Comparison of ENCODE assay signal across 7 mouse cellular contexts in the genomic region with DNA sequence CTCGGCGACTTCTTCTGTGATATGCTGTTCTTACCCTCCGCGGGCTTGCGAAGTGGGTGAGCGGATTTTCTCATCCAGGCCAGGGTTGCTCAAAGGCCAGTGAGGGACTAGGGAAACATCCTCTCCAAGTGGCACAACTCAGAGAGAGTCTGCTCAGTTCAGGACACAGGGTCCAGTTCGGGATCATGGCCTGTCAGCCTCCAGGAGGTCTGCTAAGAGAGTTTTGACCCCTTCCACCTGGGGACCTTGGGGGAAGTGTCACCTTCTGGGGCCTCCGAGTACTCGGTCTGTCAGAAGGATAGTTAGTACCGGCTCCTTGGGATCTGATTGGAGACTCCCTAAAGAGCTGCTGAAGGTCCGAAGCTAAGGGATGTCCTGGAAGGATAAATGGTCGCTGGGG. TPM values are rescaled to one million over a fixed set of nuclear protein-coding genes. Genes with fewer than 3 reads are reported as not detected.
A peak's percentile ranks its signal among the peaks of the same experiment; 100 is the strongest.
DNase-seq lines count a peak whose midpoint lies in the region; ATAC-seq and TF ChIP-seq lines count a peak whose summit lies in the region.

No protein-coding gene starts in this region.

- no peak for ATAC-seq in lung, postnatal 0 days
- ATAC-seq in heart, embryonic 16.5 days (replicated peaks; ENCODE audit: extremely low read depth, insufficient read depth, low FRiP score) = no peak
- ATAC-seq in liver, embryonic 15.5 days (ENCODE audit: insufficient read depth) = no peak

- H3K4me3 ChIP-seq in lung, postnatal 0 days (ENCODE audit: low read depth, low read length) = peak overlapping the region; percentile 44; the same call in 1 of the 2 replicates
- H3K4me3 ChIP-seq in heart, embryonic 16.5 days (ENCODE audit: low read length) = peak overlapping the region; percentile 66
- peak overlapping the region; percentile 37 for H3K4me3 ChIP-seq in liver, embryonic 15.5 days (replicated peaks)

- peaks cover 24% of the 10 kb centered on the region for H3K4me1 ChIP-seq in lung, postnatal 0 days (ENCODE audit: insufficient read depth, low read depth, low read length)
- H3K4me1 ChIP-seq in heart, embryonic 16.5 days (ENCODE audit: control insufficient read depth, insufficient read depth, low read length) = peaks cover 57% of the 10 kb centered on the region
- peaks cover 38% of the 10 kb centered on the region for H3K4me1 ChIP-seq in liver, embryonic 15.5 days (replicated peaks)

- no peak for DNase-seq in lung, postnatal 0 days (ENCODE audit: low spot score)
- DNase-seq in lung, postnatal 36 days = no peak
- DNase-seq in adrenal gland, postnatal 36 days = no peak
- no peak for DNase-seq in Muller cell, postnatal 12 days (ENCODE audit: inconsistent ontology term)
- DNase-seq in adrenal gland, adult 18-20 months (ENCODE audit: low spot score in 2 of 2) = no peak

- WGBS in lung, postnatal 0 days = 18% methylated on average over 12 of the region's 12 CpGs
- WGBS in heart, embryonic 16.5 days = 4% methylated on average over 12 of the region's 12 CpGs
- WGBS in liver, embryonic 15.5 days (ENCODE audit: insufficient replicate concordance) = 5% methylated on average over 12 of the region's 12 CpGs

- H3K27ac ChIP-seq in lung, postnatal 0 days (ENCODE audit: low read length) = no peak overlapping the region
- no peak overlapping the region for H3K27ac ChIP-seq in heart, embryonic 16.5 days (ENCODE audit: low read length)
- no peak overlapping the region for H3K27ac ChIP-seq in liver, embryonic 15.5 days (replicated peaks)

- no peaks in the 10 kb centered on the region for H3K9me3 ChIP-seq in lung, postnatal 0 days (ENCODE audit: low read length)
- H3K9me3 ChIP-seq in heart, embryonic 16.5 days (replicated peaks; ENCODE audit: control insufficient read depth, low read length) = no peaks in the 10 kb centered on the region
- H3K9me3 ChIP-seq in liver, embryonic 15.5 days (replicated peaks) = no peaks in the 10 kb centered on the region

- no peak overlapping the region for H3K9ac ChIP-seq in lung, postnatal 0 days (replicated peaks; ENCODE audit: low read depth)
- H3K9ac ChIP-seq in heart, embryonic 16.5 days (ENCODE audit: low read length) = peak overlapping the region; percentile 72
- H3K9ac ChIP-seq in liver, embryonic 15.5 days = no peak overlapping the region

- TF ChIP-seq EP300 in lung, postnatal 0 days (IDR thresholded peaks at IDR 0.05) = no peak

- no peaks in the 10 kb centered on the region for H3K36me3 ChIP-seq in lung, postnatal 0 days (ENCODE audit: insufficient read depth, low read length)
- H3K36me3 ChIP-seq in heart, embryonic 16.5 days (ENCODE audit: control insufficient read depth, insufficient read depth) = no peaks in the 10 kb centered on the region
- no peaks in the 10 kb centered on the region for H3K36me3 ChIP-seq in liver, embryonic 15.5 days (replicated peaks)

- H3K27me3 ChIP-seq in lung, postnatal 0 days (replicated peaks; ENCODE audit: insufficient read depth, low read length) = peaks cover 6% of the 10 kb centered on the region; the same call in 1 of the 2 replicates
- peaks cover 19% of the 10 kb centered on the region for H3K27me3 ChIP-seq in heart, embryonic 16.5 days (ENCODE audit: control insufficient read depth, insufficient read depth, low read length)
- H3K27me3 ChIP-seq in liver, embryonic 15.5 days = peaks cover 85% of the 10 kb centered on the region

- peak overlapping the region; percentile 94 for H3K4me2 ChIP-seq in lung, postnatal 0 days (replicated peaks; ENCODE audit: low read depth, low read length)
- peak overlapping the region; percentile 97 for H3K4me2 ChIP-seq in heart, embryonic 16.5 days (ENCODE audit: low read depth, low read length)
- peak overlapping the region; percentile 64 for H3K4me2 ChIP-seq in liver, embryonic 15.5 days

- TF ChIP-seq CTCF in lung, postnatal 0 days (IDR thresholded peaks at IDR 0.05) = no peak

RNA-seq across cellular contexts. Expression of a gene that starts 4.4 kb away (rescaled TPM):
- polyA plus RNA-seq in lung, postnatal 0 days (2015; fragmentation: Nextera tagmentation; extraction: Ambion mirVana) = 10.5 and 11.8 TPM in 2 replicates
- polyA plus RNA-seq in heart, embryonic 16.5 days (2015; fragmentation: Nextera tagmentation; extraction: Ambion mirVana) = 7.8 and 9.8 TPM in 2 replicates
- 0.61 and 0.64 TPM in 2 replicates for polyA plus RNA-seq in liver, embryonic 15.5 days (2015; fragmentation: Nextera tagmentation; extraction: Ambion mirVana)
- total RNA-seq in adrenal gland, postnatal 36 days (2021) = 1 to 10 TPM; 2.6 to 3.6 TPM
- total RNA-seq in adrenal gland, adult 18-20 months (2021) = 1 to 10 TPM in 1 of 2 experiments, under 1 TPM in 1; 0.86 to 3.8 TPM
